Comparison of ENCODE assay signal across 25 mouse cellular contexts in genomic region chr8:120704203-120704602, GRCm38 (mm10). TPM values are rescaled to one million over a fixed set of nuclear protein-coding genes. Genes with fewer than 3 reads are reported as not detected.
DNase-seq lines count a peak whose midpoint lies in the region; ATAC-seq and TF ChIP-seq lines count a peak whose summit lies in the region.
"Had no signal": no experiment of that assay in that cellular context is flagged by ENCODE, and none has a peak within 500 bp of the region (broad histone marks: within the 10 kb centered on the region; RNA-seq: fewer than 3 reads in every experiment).

No protein-coding gene starts in this region.

- H3K36me3 ChIP-seq in heart, embryonic 10.5 days, result no peaks in the 10 kb centered on the region
- H3K36me3 ChIP-seq in lung, embryonic 16.5 days (ENCODE audit: control insufficient read depth, insufficient read depth, low read length), result no peaks in the 10 kb centered on the region
- H3K36me3 ChIP-seq in lung, postnatal 0 days (ENCODE audit: insufficient read depth, low read length), result no peaks in the 10 kb centered on the region
- H3K36me3 ChIP-seq: embryonic facial prominence, embryonic 12.5 days; G1E; hindbrain, embryonic 10.5 days; limb, embryonic 13.5 days; liver, embryonic 12.5 days; lung, embryonic 15.5 days; neural tube, embryonic 15.5 days had no signal

- H3K4me1 ChIP-seq in heart, embryonic 10.5 days, result peaks cover 7% of the 10 kb centered on the region
- H3K4me1 ChIP-seq in lung, embryonic 16.5 days (replicated peaks; ENCODE audit: control insufficient read depth, insufficient read depth, low read length), result peaks cover 8% of the 10 kb centered on the region
- peaks cover 4% of the 10 kb centered on the region for H3K4me1 ChIP-seq in lung, adult 2 months (ENCODE audit: control insufficient read depth, insufficient read depth, low read length)
- peaks cover 8% of the 10 kb centered on the region; the same call in 1 of the 2 replicates for H3K4me1 ChIP-seq in lung, postnatal 0 days (ENCODE audit: insufficient read depth, low read depth, low read length)
- H3K4me1 ChIP-seq: embryonic facial prominence, embryonic 12.5 days; limb, embryonic 13.5 days; neural tube, embryonic 15.5 days had no signal

- H3K4me3 ChIP-seq in heart, embryonic 10.5 days, result no peak overlapping the region
- no peak overlapping the region for H3K4me3 ChIP-seq in lung, embryonic 16.5 days (ENCODE audit: low read length)
- no peak overlapping the region for H3K4me3 ChIP-seq in lung, adult 2 months (replicated peaks; ENCODE audit: extremely low read depth, low read depth, low read length)
- no peak overlapping the region for H3K4me3 ChIP-seq in lung, postnatal 0 days (ENCODE audit: low read depth, low read length)
- H3K4me3 ChIP-seq: embryonic facial prominence, embryonic 12.5 days; hindbrain, embryonic 10.5 days; limb, embryonic 13.5 days; liver, embryonic 12.5 days; lung, embryonic 15.5 days; neural tube, embryonic 15.5 days had no signal

- H3K27me3 ChIP-seq in heart, embryonic 10.5 days (ENCODE audit: insufficient read depth, poor library complexity, severe bottlenecking), result peaks cover 37% of the 10 kb centered on the region
- H3K27me3 ChIP-seq in lung, embryonic 16.5 days (ENCODE audit: control insufficient read depth, insufficient read depth, low read depth, low read length), result peaks cover 2% of the 10 kb centered on the region; the same call in 1 of the 2 replicates
- no peaks in the 10 kb centered on the region for H3K27me3 ChIP-seq in lung, postnatal 0 days (replicated peaks; ENCODE audit: insufficient read depth, low read length)
- H3K27me3 ChIP-seq: embryonic facial prominence, embryonic 12.5 days; neural tube, embryonic 15.5 days had no signal

- TF ChIP-seq EP300 in lung, postnatal 0 days (IDR thresholded peaks at IDR 0.05), result 0 out of 2 replicates have a peak, but pooled peaks have one; percentile 22

- WGBS in heart, embryonic 10.5 days, result 78% methylated on average over 9 of the region's 9 CpGs
- WGBS in lung, embryonic 16.5 days, result 43% methylated on average over 9 of the region's 9 CpGs
- WGBS in lung, adult 2 months, result 41% methylated on average over 9 of the region's 9 CpGs
- 41% methylated on average over 9 of the region's 9 CpGs for WGBS in lung, postnatal 0 days

- H3K9me3 ChIP-seq in heart, embryonic 10.5 days, result no peaks in the 10 kb centered on the region
- H3K9me3 ChIP-seq in lung, embryonic 16.5 days (ENCODE audit: control insufficient read depth, low read length), result no peaks in the 10 kb centered on the region
- no peaks in the 10 kb centered on the region for H3K9me3 ChIP-seq in lung, postnatal 0 days (ENCODE audit: low read length)
- H3K9me3 ChIP-seq: embryonic facial prominence, embryonic 12.5 days; hindbrain, embryonic 10.5 days; limb, embryonic 13.5 days; liver, embryonic 12.5 days; lung, embryonic 15.5 days; neural tube, embryonic 15.5 days had no signal

- no peak for TF ChIP-seq CTCF in lung, adult 2 months (IDR thresholded peaks at IDR 0.05; ENCODE audit: insufficient read depth, low read length)
- TF ChIP-seq CTCF in lung, postnatal 0 days (IDR thresholded peaks at IDR 0.05), result no peak

- peak; percentile 96 for DNase-seq in heart, adult 11 months
- no peak for DNase-seq in heart, embryonic 10.5 days (ENCODE audit: low spot score)
- DNase-seq in lung, adult 2 months, result no peak
- DNase-seq in lung, postnatal 0 days (ENCODE audit: low spot score), result peak; percentile 71
- DNase-seq in adrenal gland, postnatal 10 days, result no peak
- DNase-seq: adrenal gland, adult 2 months; B cell, adult 2 months; cerebellum, adult 11-12 months; cerebellum, postnatal 14 days; forebrain, postnatal 0 days; kidney, postnatal 36 days; right cerebral cortex, adult 18-20 months; right cerebral cortex, postnatal 4 days; thymus, postnatal 25 days had no signal

- no peak overlapping the region for H3K4me2 ChIP-seq in lung, embryonic 16.5 days (ENCODE audit: low read depth, low read length)
- H3K4me2 ChIP-seq in lung, postnatal 0 days (replicated peaks; ENCODE audit: low read depth, low read length), result no peak overlapping the region
- H3K4me2 ChIP-seq: embryonic facial prominence, embryonic 12.5 days; limb, embryonic 13.5 days; liver, embryonic 12.5 days; lung, embryonic 15.5 days; neural tube, embryonic 15.5 days had no signal

- ATAC-seq in lung, embryonic 16.5 days (ENCODE audit: low read depth), result 0 out of 2 replicates have a peak, but pooled peaks have one; percentile 45
- ATAC-seq in lung, postnatal 0 days, result peak; percentile 46
- no peak for ATAC-seq in megakaryocyte-erythroid progenitor cell, adult 5-6 weeks (replicated peaks; ENCODE audit: low FRiP score, low TSS enrichment, poor library complexity, severe bottlenecking)
- ATAC-seq: forebrain, postnatal 0 days; hindbrain, embryonic 16.5 days; intestine, embryonic 16.5 days; liver, embryonic 12.5 days had no signal

- H3K9ac ChIP-seq in lung, embryonic 16.5 days (ENCODE audit: low read length), result no peak overlapping the region
- H3K9ac ChIP-seq in lung, postnatal 0 days (replicated peaks; ENCODE audit: low read depth), result no peak overlapping the region
- H3K9ac ChIP-seq: embryonic facial prominence, embryonic 12.5 days; forebrain, postnatal 0 days; limb, embryonic 13.5 days; liver, embryonic 12.5 days; lung, embryonic 15.5 days; neural tube, embryonic 15.5 days had no signal

- no peak overlapping the region for H3K27ac ChIP-seq in heart, embryonic 10.5 days
- no peak overlapping the region for H3K27ac ChIP-seq in lung, embryonic 16.5 days (ENCODE audit: low read length)
- no peak overlapping the region for H3K27ac ChIP-seq in lung, postnatal 0 days (ENCODE audit: low read length)
- H3K27ac ChIP-seq: embryonic facial prominence, embryonic 12.5 days; hindbrain, embryonic 10.5 days; limb, embryonic 13.5 days; liver, embryonic 12.5 days; lung, embryonic 15.5 days; neural tube, embryonic 15.5 days had no signal

- TF ChIP-seq POLR2A in lung, adult 2 months (IDR thresholded peaks at IDR 0.05; ENCODE audit: borderline replicate concordance, extremely low read depth, low read depth, low read length), result no peak

RNA-seq across cellular contexts. Expression of gene Irf8, which starts 32.0 kb away (rescaled TPM):
- polyA plus RNA-seq in heart, embryonic 10.5 days (2016; fragmentation: Nextera tagmentation; extraction: Ambion mirVana), result 2.1 and 4.5 TPM in 2 replicates
- polyA plus RNA-seq in lung, embryonic 16.5 days (2015; fragmentation: Nextera tagmentation; extraction: Ambion mirVana), result 19.1 and 22.5 TPM in 2 replicates
- 38.6 and 44.7 TPM in 2 replicates for polyA plus RNA-seq in lung, adult 2 months (2012; rRNA removed)
- polyA plus RNA-seq in lung, postnatal 0 days (2015; fragmentation: Nextera tagmentation; extraction: Ambion mirVana), result 36.0 and 36.4 TPM in 2 replicates
- 1.0 and 1.3 TPM in 2 replicates for total RNA-seq in megakaryocyte-erythroid progenitor cell, adult 5-6 weeks (2014; fragmentation: Nextera tagmentation)
- 3.7 and 6.9 TPM in 2 replicates for total RNA-seq in megakaryocyte-erythroid progenitor cell, adult 5-6 weeks (2017)
- 10 to 100 TPM; 18.9 to 21.8 TPM for total RNA-seq in adrenal gland, postnatal 10 days (2021)

RNA-seq across cellular contexts. Expression of gene Emc8, which starts 35.8 kb away (rescaled TPM):
- 249 and 314 TPM in 2 replicates for polyA plus RNA-seq in heart, embryonic 10.5 days (2016; fragmentation: Nextera tagmentation; extraction: Ambion mirVana)
- polyA plus RNA-seq in lung, embryonic 16.5 days (2015; fragmentation: Nextera tagmentation; extraction: Ambion mirVana), result 237 and 248 TPM in 2 replicates
- polyA plus RNA-seq in lung, adult 2 months (2012; rRNA removed), result 56.8 and 71.2 TPM in 2 replicates
- polyA plus RNA-seq in lung, postnatal 0 days (2015; fragmentation: Nextera tagmentation; extraction: Ambion mirVana), result 131 and 137 TPM in 2 replicates
- total RNA-seq in megakaryocyte-erythroid progenitor cell, adult 5-6 weeks (2014; fragmentation: Nextera tagmentation), result 32.8 and 36.5 TPM in 2 replicates
- 69.8 and 87.1 TPM in 2 replicates for total RNA-seq in megakaryocyte-erythroid progenitor cell, adult 5-6 weeks (2017)
- 100 to 1,000 TPM; 113 to 117 TPM for total RNA-seq in adrenal gland, postnatal 10 days (2021)

RNA-seq across cellular contexts. Expression of gene Cox4i1, which starts 36.2 kb away (rescaled TPM):
- 1,295 and 1,617 TPM in 2 replicates for polyA plus RNA-seq in heart, embryonic 10.5 days (2016; fragmentation: Nextera tagmentation; extraction: Ambion mirVana)
- polyA plus RNA-seq in lung, embryonic 16.5 days (2015; fragmentation: Nextera tagmentation; extraction: Ambion mirVana), result 1,058 and 1,114 TPM in 2 replicates
- polyA plus RNA-seq in lung, adult 2 months (2012; rRNA removed), result 606 and 728 TPM in 2 replicates
- polyA plus RNA-seq in lung, postnatal 0 days (2015; fragmentation: Nextera tagmentation; extraction: Ambion mirVana), result 1,092 and 1,166 TPM in 2 replicates
- 1,045 and 1,237 TPM in 2 replicates for total RNA-seq in megakaryocyte-erythroid progenitor cell, adult 5-6 weeks (2014; fragmentation: Nextera tagmentation)
- total RNA-seq in megakaryocyte-erythroid progenitor cell, adult 5-6 weeks (2017), result 386 and 612 TPM in 2 replicates
- 1,000 to 10,000 TPM; 2,747 to 2,903 TPM for total RNA-seq in adrenal gland, postnatal 10 days (2021)

RNA-seq across cellular contexts. Expression of gene Gm27021, which starts 36.3 kb away (rescaled TPM):
- 1.9 and 2.8 TPM in 2 replicates for polyA plus RNA-seq in heart, embryonic 10.5 days (2016; fragmentation: Nextera tagmentation; extraction: Ambion mirVana)
- 2.5 and 3.2 TPM in 2 replicates for polyA plus RNA-seq in lung, embryonic 16.5 days (2015; fragmentation: Nextera tagmentation; extraction: Ambion mirVana)
- 0.92 and 1.3 TPM in 2 replicates for polyA plus RNA-seq in lung, adult 2 months (2012; rRNA removed)
- polyA plus RNA-seq in lung, postnatal 0 days (2015; fragmentation: Nextera tagmentation; extraction: Ambion mirVana), result 1.00 and 1.3 TPM in 2 replicates
- total RNA-seq in megakaryocyte-erythroid progenitor cell, adult 5-6 weeks (2014; fragmentation: Nextera tagmentation), result not detected in 2 replicates
- not detected in 2 replicates for total RNA-seq in megakaryocyte-erythroid progenitor cell, adult 5-6 weeks (2017)
- total RNA-seq in adrenal gland, postnatal 10 days (2021), result not detected
- total RNA-seq: adrenal gland, adult 2 months; G1E had no signal

RNA-seq across cellular contexts. Expression of gene 1190005I06Rik, which starts 56.8 kb away (rescaled TPM):
- polyA plus RNA-seq in heart, embryonic 10.5 days (2016; fragmentation: Nextera tagmentation; extraction: Ambion mirVana), result 4.6 and 7.7 TPM in 2 replicates
- polyA plus RNA-seq in lung, embryonic 16.5 days (2015; fragmentation: Nextera tagmentation; extraction: Ambion mirVana), result 4.5 and 5.4 TPM in 2 replicates
- polyA plus RNA-seq in lung, adult 2 months (2012; rRNA removed), result 2.4 and 6.2 TPM in 2 replicates
- polyA plus RNA-seq in lung, postnatal 0 days (2015; fragmentation: Nextera tagmentation; extraction: Ambion mirVana), result 2.0 and 2.1 TPM in 2 replicates
- total RNA-seq in megakaryocyte-erythroid progenitor cell, adult 5-6 weeks (2014; fragmentation: Nextera tagmentation), result not detected in 2 replicates
- not detected in 2 replicates for total RNA-seq in megakaryocyte-erythroid progenitor cell, adult 5-6 weeks (2017)
- 10 to 100 TPM; 28.3 to 32.8 TPM for total RNA-seq in adrenal gland, postnatal 10 days (2021)

Comparison
In these comparisons a context has a peak if more than half of its experiments do, and no peak if none do; other contexts are left out.
1. DNase-seq: peak in heart, adult 11 months (single experiment) and lung, postnatal 0 days (single experiment); none in heart, embryonic 10.5 days (single experiment), lung, adult 2 months (single experiment) and adrenal gland, postnatal 10 days (single experiment).